Mouse (Mus musculus): ENCODE measurements around the gene Cypt15. TPM values are rescaled to one million over a fixed set of nuclear protein-coding genes. Genes with fewer than 3 reads are reported as not detected.
"Not testable (repeated sequence)": the region's sequence is repeated elsewhere in the genome, so short reads cannot be mapped to it uniquely, and the experiment has no call there.

Gene Cypt15
- polyA plus RNA-seq (2014; fragmentation: Nextera tagmentation; extraction: Ambion mirVana) = not detected in 2 replicates

DNA sequence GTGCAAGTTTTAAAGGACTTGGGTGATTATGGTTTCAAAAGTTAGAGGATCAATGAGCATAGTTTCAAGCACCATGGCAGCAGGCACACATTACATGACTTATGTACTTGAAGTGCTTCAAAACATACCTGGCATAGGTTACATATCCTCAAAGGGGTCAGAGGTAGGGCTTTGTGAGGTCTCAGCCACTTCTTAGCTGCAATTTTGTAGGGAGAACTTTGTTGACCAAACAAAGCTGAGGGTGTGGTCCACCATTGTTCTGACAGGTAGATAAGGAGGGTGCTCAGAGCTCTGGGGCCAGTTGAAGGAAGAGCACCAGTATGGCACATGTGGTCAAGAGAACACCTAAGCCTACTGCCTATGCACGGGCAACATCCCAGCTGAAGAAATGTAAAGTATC is at the start of gene Cypt15:
TSS of gene Cypt15 (plus strand) at position 301 of the 400 bp plus-strand sequence.
- DNase-seq (ENCODE audit: low spot score); H3K4me1 ChIP-seq (ENCODE audit: control insufficient read depth, insufficient read depth, low read length); H3K36me3 ChIP-seq (ENCODE audit: control insufficient read depth, insufficient read depth, low read length); H3K9me3 ChIP-seq (ENCODE audit: control insufficient read depth, low read length); H3K4me2 ChIP-seq (ENCODE audit: low read depth, low read length); H3K27me3 ChIP-seq (replicated peaks; ENCODE audit: control insufficient read depth, insufficient read depth, low read length); ATAC-seq (ENCODE audit: low read depth); H3K27ac ChIP-seq (replicated peaks; ENCODE audit: low read depth, low read length); H3K9ac ChIP-seq (ENCODE audit: low read depth, low read length); H3K4me3 ChIP-seq (ENCODE audit: low read depth, low read length): not testable (repeated sequence)
- WGBS = 75% methylated on average over 1 of the region's 1 CpGs

DNA sequence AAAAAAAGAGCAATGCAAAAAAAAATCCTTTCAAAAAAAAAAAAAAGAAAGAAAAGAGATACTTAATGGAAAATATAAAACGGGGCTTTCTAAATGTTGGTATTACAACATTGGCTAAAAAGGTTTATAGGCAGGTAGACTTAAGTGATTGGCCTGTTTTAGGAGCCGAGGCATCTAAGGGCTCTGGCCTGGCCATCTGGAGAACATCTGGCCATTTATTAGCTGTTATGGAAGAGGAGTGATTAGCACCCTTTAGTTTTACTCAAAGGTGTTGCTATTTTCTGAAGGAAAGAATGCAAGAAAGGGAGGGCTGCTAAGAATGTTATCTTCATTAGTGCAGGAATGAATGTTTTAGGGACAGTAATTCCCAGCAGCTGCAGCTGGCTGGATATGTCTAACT is 24.9 kb downstream of the Cypt15 start:
- Histone ChIP-seq H3K36me3 (ENCODE audit: control insufficient read depth, insufficient read depth, low read length) (no peaks in the 10 kb centered on the region), H3K27ac (replicated peaks; ENCODE audit: low read depth, low read length) (no peak overlapping the region), H3K27me3 (replicated peaks; ENCODE audit: control insufficient read depth, insufficient read depth, low read length) (no peaks in the 10 kb centered on the region), H3K4me3 (ENCODE audit: low read depth, low read length) (no peak overlapping the region), H3K4me2 (ENCODE audit: low read depth, low read length) (no peak overlapping the region), H3K9me3 (ENCODE audit: control insufficient read depth, low read length) (no peaks in the 10 kb centered on the region), H3K4me1 (ENCODE audit: control insufficient read depth, insufficient read depth, low read length) (no peaks in the 10 kb centered on the region), H3K9ac (ENCODE audit: low read depth, low read length) (no peak overlapping the region)
- 55% methylated on average over 2 of the region's 2 CpGs for WGBS
- ATAC-seq (ENCODE audit: low read depth) (no peak), DNase-seq (ENCODE audit: low spot score) (no peak)

DNA sequence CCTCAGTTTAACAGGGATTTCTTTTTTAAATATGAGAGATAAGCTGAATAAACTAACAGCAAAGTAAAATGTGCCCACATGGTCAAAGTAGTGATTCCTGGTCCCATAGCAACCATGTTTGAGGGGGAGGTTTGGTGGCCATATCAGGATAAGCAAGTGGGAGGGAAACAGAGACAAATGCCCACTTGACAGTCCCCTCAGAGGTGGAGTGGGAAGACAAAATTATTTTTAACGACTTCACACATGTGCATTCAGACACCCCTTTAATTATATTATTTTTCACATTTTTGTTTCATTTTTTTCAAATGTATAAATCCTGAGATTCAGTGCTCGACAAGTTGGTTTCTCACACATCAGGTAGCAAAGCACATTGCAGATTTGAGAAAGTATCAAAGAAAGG is 32.8 kb downstream of the Cypt15 start:
- no peak overlapping the region for H3K27ac ChIP-seq (replicated peaks; ENCODE audit: low read depth, low read length)
- no peaks in the 10 kb centered on the region for H3K27me3 ChIP-seq (replicated peaks; ENCODE audit: control insufficient read depth, insufficient read depth, low read length)
- DNase-seq (ENCODE audit: low spot score) (no peak), ATAC-seq (ENCODE audit: low read depth) (no peak)
- no peaks in the 10 kb centered on the region for H3K36me3 ChIP-seq (ENCODE audit: control insufficient read depth, insufficient read depth, low read length)
- H3K4me1 ChIP-seq (ENCODE audit: control insufficient read depth, insufficient read depth, low read length) = no peaks in the 10 kb centered on the region
- no peak overlapping the region for H3K9ac ChIP-seq (ENCODE audit: low read depth, low read length)
- H3K4me2 ChIP-seq (ENCODE audit: low read depth, low read length) = no peak overlapping the region
- no peak overlapping the region for H3K4me3 ChIP-seq (ENCODE audit: low read depth, low read length)
- no peaks in the 10 kb centered on the region for H3K9me3 ChIP-seq (ENCODE audit: control insufficient read depth, low read length)
- WGBS = 64% methylated on average over 2 of the region's 2 CpGs

DNA sequence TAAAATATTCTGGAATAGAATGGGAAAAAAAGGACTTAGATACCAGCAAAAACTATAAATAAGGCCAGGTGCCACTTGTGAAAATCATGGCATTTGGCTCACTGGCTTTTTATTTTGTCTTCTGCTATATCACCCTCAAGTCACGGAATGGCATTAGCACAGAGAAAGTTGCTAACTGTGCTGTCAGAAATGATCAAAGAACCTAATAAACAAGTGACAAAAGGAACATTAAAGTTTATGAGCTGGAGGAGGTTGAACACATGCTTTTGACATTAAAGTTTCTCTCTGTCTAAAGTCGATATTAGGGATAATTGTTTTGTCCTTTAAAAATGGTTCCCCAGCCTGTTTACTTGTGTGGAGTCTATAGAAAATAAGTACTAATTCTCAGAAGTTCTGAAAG is 37.7 kb downstream of the Cypt15 start:
- Histone ChIP-seq H3K27ac (replicated peaks; ENCODE audit: low read depth, low read length) (no peak overlapping the region), H3K4me2 (ENCODE audit: low read depth, low read length) (no peak overlapping the region), H3K9me3 (ENCODE audit: control insufficient read depth, low read length) (no peaks in the 10 kb centered on the region), H3K4me3 (ENCODE audit: low read depth, low read length) (no peak overlapping the region), H3K36me3 (ENCODE audit: control insufficient read depth, insufficient read depth, low read length) (no peaks in the 10 kb centered on the region), H3K9ac (ENCODE audit: low read depth, low read length) (no peak overlapping the region), H3K27me3 (replicated peaks; ENCODE audit: control insufficient read depth, insufficient read depth, low read length) (no peaks in the 10 kb centered on the region), H3K4me1 (ENCODE audit: control insufficient read depth, insufficient read depth, low read length) (no peaks in the 10 kb centered on the region)
- no peak for DNase-seq (ENCODE audit: low spot score)
- WGBS = 60% methylated on average over 2 of the region's 2 CpGs
- ATAC-seq (ENCODE audit: low read depth) = no peak
